Mouse (Mus musculus) liver, embryonic 16.5 days (tissue): ENCODE measurements around the gene Cab39. TPM values are rescaled to one million over a fixed set of nuclear protein-coding genes. Genes with fewer than 3 reads are reported as not detected.

Experiments
- ATAC-seq: fragments of 200-750 bp; cut with Nextera tagmentation; 2 replicates; pipeline ENCODE4 v1.8.0; 2017; ENCODE audit warnings: low read depth, mild to moderate bottlenecking, moderate number of reproducible peaks, moderate library complexity
- H3K27ac ChIP-seq: fragments of 300-500 bp; sonication (generic); 2 replicates; pipeline ENCODE4 v1.5.1; 2014; ENCODE audit warnings: mild to moderate bottlenecking, low read length
- H3K27me3 ChIP-seq: fragments of 300-500 bp; sonication (generic); 2 replicates; pipeline ENCODE4 v1.6.1; 2014; ENCODE audit warnings: low read depth, low read length, mixed read lengths; ENCODE audit not compliant: control insufficient read depth, insufficient read depth
- H3K36me3 ChIP-seq: fragments of 300-500 bp; sonication (generic); 2 replicates; pipeline ENCODE4 v1.6.1; 2014; ENCODE audit warnings: mild to moderate bottlenecking; ENCODE audit not compliant: control insufficient read depth, insufficient read depth
- H3K4me1 ChIP-seq: fragments of 300-500 bp; sonication (generic); 2 replicates; pipeline ENCODE4 v1.6.1; 2014; ENCODE audit warnings: low read depth, low read length, mixed read lengths; ENCODE audit not compliant: control insufficient read depth
- H3K4me2 ChIP-seq: fragments of 300-500 bp; sonication (generic); 2 replicates; pipeline ENCODE4 v1.6.1; 2014; ENCODE audit warnings: low read depth, low read length, mixed read lengths
- H3K4me3 ChIP-seq: fragments of 300-500 bp; sonication (generic); 2 replicates; pipeline ENCODE4 v1.5.1; 2014; ENCODE audit warnings: low read depth, mild to moderate bottlenecking, low read length
- H3K9ac ChIP-seq: fragments of 300-500 bp; sonication (generic); 2 replicates; pipeline ENCODE4 v1.6.1; 2014; ENCODE audit warnings: low read depth, low read length
- H3K9me3 ChIP-seq: fragments of 300-500 bp; sonication (generic); replicated peaks from 2 replicates; pipeline ENCODE4 v1.6.1; 2016; ENCODE audit warnings: low read length; ENCODE audit not compliant: control insufficient read depth
- WGBS: fragments of 180-500 bp; shearing (Covaris S2); extraction: QIAGEN DNeasy Blood & Tissue Kit; methylation state at CpG from one replicate; pipeline ENCODE4 v1.1.7; 2014; ENCODE audit not compliant: insufficient replicate concordance; 5-methylcytosine and 5-hydroxymethylcytosine counted together
- polyA plus RNA-seq: library from polyadenylated mRNA; unstranded; fragments of >200 nt; fragmentation: Nextera tagmentation; extraction: Ambion mirVana; gene quantifications from 2 replicates; pipeline ENCODE4 v1.2.1, GENCODE M21; 2015

Gene Cab39
- polyA plus RNA-seq = 10.1 and 11.2 TPM in 2 replicates

DNA sequence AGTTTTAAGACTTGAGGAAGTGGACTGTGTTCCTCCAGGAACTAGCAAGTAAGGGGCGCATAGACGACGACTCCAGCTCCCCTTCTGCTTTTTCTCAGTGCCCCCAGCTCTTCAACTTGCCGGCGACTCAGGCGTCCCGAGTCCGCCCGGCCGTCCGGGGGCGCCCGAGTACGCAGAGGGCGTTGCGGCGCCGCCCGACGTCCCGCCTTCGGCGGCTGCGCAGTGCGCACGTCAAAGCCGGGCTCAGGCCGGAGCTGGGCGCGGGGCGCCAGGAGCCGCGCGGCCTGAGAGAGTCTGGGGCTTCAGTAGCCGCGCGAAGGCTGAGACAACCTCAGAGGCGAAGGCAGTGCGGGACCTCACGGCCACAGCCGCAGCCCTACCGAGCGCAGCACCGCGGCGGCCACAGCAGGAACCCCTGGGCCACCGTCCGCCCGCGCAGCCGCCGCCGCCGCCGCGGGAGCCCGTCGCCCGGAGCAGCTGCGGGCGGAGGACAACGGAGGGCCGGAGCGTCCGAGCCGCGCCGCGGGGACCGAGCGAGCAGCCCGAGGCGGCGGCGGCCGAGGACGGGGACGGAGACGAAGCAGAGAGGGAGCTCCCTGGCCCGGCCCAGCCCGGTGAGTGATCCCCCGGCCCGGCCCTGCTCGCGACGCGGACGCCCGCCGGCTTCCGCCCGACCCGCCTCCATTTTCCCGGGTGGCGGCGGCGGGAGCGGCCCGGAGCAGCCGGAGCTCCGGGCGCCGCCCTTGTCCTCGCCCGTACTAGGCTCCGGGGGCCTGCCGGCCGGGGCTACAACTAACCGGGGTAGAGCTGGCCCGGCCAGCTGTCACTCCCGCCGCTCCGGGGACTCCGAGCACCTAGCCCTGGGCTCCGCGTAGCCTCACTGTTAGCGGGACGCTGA, at the start of gene Cab39:
Cab39 (plus strand) TSS at position 234 of the 898 bp plus-strand sequence.
- peak; percentile 87 for ATAC-seq

DNA sequence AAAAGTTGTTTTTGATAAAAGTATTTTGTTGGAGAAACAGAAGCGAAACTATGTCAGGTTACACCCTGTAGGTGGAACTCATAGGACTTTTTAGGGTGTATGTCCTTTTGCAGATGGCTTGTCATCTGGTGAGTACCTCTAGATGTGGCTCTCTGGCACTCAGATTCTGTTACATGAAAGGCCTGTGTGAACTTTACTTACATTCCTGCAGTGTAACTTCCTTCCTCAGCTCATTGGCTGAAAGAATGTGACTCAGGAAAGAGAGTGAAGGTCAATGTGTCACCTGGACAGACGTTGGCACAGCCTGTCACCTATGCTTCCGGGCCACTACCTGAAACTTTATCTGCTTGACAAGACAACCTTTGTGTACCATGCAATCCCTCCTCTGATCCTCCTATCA, 48.7 kb upstream of the Cab39 start:
- no peak overlapping the region for H3K27ac ChIP-seq
- ATAC-seq = no peak
- no peak overlapping the region for H3K4me2 ChIP-seq
- H3K4me3 ChIP-seq = no peak overlapping the region
- no peaks in the 10 kb centered on the region for H3K9me3 ChIP-seq
- H3K27me3 ChIP-seq = no peaks in the 10 kb centered on the region
- no peaks in the 10 kb centered on the region for H3K36me3 ChIP-seq
- no peak overlapping the region for H3K9ac ChIP-seq
- no peaks in the 10 kb centered on the region for H3K4me1 ChIP-seq
- WGBS = 62% methylated on average over 3 of the region's 3 CpGs

More for the DNA sequence above, at the start of gene Cab39:
- Histone ChIP-seq H3K9me3 (no peaks in the 10 kb centered on the region), H3K4me2 (peak within 1 kb of the TSS; percentile 78), H3K36me3 (no peaks in the 10 kb centered on the region), H3K27ac (peak within 1 kb of the TSS; percentile 88), H3K9ac (peak within 1 kb of the TSS; percentile 91), H3K27me3 (no peaks in the 10 kb centered on the region), H3K4me3 (peak within 1 kb of the TSS; percentile 94), H3K4me1 (peaks cover 10% of the 10 kb centered on the region)
- under 1% methylated on average over 112 of the region's 118 CpGs for WGBS

DNA sequence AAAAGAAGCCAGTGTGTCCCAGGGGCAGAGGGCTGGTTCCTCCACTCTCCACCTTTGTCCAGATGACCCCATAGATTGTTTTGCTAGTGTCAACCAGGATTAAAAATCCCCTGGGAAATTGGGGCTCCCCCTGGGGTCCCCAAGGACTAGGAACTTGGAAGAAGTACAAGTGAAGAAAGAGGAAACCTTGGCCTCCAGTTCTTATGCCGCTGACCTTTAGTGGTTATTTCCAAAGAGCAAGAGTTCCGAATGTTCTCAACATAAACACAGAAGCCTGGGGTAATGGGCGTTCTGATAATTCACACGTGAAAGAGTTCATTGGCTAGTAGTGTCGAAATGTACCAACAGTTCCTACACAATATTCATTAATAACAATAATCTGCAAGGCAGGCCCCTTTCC, 46.7 kb upstream of the Cab39 start:
- H3K27me3 ChIP-seq = no peaks in the 10 kb centered on the region
- no peak overlapping the region for H3K4me2 ChIP-seq
- ATAC-seq = no peak
- H3K9ac ChIP-seq = no peak overlapping the region
- no peaks in the 10 kb centered on the region for H3K4me1 ChIP-seq
- 56% methylated on average over 5 of the region's 5 CpGs for WGBS
- H3K36me3 ChIP-seq = no peaks in the 10 kb centered on the region
- H3K27ac ChIP-seq = no peak overlapping the region
- no peak overlapping the region for H3K4me3 ChIP-seq
- H3K9me3 ChIP-seq = no peaks in the 10 kb centered on the region

DNA sequence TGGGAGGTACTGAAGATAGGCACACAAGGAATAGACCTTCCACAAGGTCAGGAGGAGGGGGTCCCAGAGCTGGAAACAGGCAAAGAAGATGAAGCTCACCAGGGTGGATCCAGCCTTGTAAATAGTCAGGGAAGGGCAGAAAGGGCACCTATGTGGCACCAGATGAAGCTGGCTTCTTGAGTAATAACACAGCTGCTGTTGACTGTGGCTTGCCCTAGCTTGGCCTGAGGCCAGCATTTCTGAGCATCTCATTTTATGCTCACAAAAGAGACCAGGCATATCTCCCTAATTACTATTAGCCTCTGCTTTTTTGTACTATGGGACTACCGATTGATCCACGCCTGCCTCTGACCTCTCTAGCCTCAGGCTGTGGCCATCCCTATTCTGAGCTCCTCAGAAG, 43.4 kb upstream of the Cab39 start:
- Histone ChIP-seq H3K9me3 (no peaks in the 10 kb centered on the region), H3K4me1 (no peaks in the 10 kb centered on the region)
- 76% methylated on average over 2 of the region's 2 CpGs for WGBS

DNA sequence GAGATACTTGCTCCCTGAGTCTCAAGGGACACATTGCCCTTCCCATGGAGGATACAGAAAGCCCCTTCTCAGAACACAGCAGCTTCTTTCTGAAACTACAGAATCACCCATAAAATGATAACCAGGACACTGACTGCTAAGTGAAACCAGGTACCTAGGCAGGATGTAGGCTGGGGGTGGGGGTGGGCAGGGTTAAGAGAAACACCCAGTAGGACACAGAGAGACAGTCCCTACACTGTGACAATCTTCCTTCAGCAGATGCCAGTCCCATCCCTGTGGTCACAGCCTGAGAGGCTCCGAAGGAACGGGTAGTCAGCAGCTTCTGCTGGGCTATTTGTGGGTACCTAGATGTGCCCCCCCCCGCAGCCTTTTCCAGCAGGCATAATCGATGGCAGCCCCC, 42.6 kb upstream of the Cab39 start:
- no peaks in the 10 kb centered on the region for H3K27me3 ChIP-seq
- 45% methylated on average over 4 of the region's 4 CpGs for WGBS
- H3K36me3 ChIP-seq = no peaks in the 10 kb centered on the region
- H3K4me1 ChIP-seq = no peaks in the 10 kb centered on the region
- H3K4me3 ChIP-seq = no peak overlapping the region
- no peak overlapping the region for H3K27ac ChIP-seq
- H3K9me3 ChIP-seq = no peaks in the 10 kb centered on the region
- no peak for ATAC-seq
- no peak overlapping the region for H3K9ac ChIP-seq
- no peak overlapping the region for H3K4me2 ChIP-seq

More for the DNA sequence above, 43.4 kb upstream of the Cab39 start:
- ATAC-seq = no peak
- no peaks in the 10 kb centered on the region for H3K36me3 ChIP-seq
- H3K27me3 ChIP-seq = no peaks in the 10 kb centered on the region
- no peak overlapping the region for H3K9ac ChIP-seq
- no peak overlapping the region for H3K4me2 ChIP-seq
- H3K27ac ChIP-seq = no peak overlapping the region
- H3K4me3 ChIP-seq = no peak overlapping the region

DNA sequence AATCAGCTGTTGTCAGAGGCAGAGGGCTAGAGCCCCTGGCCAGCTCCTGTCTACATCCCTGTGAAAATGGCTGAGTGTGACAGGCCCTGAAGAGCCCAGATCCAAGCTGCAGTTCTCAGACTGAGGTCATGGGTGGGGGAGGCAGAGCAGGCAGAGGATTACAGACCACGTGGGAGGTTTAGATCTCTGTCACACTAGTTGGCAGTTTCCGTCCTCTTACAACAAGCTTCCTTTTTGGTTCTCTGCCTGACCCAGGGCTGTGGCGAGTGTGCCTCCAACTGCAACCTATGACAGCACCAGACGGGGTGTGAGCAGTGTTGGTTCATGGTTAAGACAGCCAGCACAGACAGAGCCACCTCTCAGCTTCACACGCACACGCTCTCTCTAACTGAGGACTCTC, 41.7 kb upstream of the Cab39 start:
- peak; percentile 58 for ATAC-seq
- Histone ChIP-seq H3K27ac (peak overlapping the region; percentile 37), H3K4me1 (no peaks in the 10 kb centered on the region), H3K9ac (no peak overlapping the region), H3K9me3 (no peaks in the 10 kb centered on the region), H3K27me3 (no peaks in the 10 kb centered on the region), H3K36me3 (no peaks in the 10 kb centered on the region), H3K4me3 (no peak overlapping the region), H3K4me2 (no peak overlapping the region)
- WGBS = 33% methylated on average over 6 of the region's 6 CpGs

DNA sequence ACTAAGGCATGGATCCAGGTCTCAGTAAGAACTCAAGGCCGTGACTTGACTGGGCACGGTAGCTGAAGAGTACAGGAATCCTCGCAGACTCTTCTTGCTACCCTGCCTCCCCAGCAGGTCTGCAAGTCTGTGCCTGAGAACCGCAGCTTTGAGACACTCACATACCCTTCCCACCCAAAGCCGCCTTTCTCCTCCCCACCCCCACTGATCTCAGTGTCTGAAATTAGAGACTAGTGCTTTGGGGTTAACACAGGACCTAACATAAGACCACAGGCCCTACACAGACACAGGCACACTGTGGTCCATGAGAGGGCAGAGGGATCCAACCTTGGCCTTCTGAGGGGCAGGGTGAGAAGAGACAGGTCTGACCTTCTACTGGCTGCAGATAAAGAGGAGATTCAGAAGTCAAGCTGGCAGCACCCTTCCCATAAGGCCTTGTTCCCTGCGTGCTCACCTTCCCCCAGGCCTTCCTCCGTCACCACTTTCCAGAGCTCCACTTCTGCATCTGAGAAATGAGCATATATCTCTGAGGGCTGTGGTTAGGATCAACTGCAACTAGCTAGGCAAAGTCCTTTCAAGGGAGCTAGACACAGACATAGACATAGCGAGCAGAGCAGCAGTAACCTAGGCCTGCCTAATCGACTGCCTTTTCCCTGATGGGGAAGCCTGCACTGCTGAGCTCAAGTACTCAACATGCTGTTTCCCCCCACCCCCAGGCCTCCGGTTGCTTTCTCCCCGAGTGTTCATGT, 41.1 kb upstream of the Cab39 start:
- H3K27me3 ChIP-seq = no peaks in the 10 kb centered on the region
- WGBS = 55% methylated on average over 11 of the region's 11 CpGs
- H3K36me3 ChIP-seq = no peaks in the 10 kb centered on the region
- no peaks in the 10 kb centered on the region for H3K9me3 ChIP-seq
- H3K4me1 ChIP-seq = no peaks in the 10 kb centered on the region
- no peak overlapping the region for H3K9ac ChIP-seq
- H3K4me3 ChIP-seq = no peak overlapping the region
- no peak overlapping the region for H3K4me2 ChIP-seq
- ATAC-seq = no peak
- H3K27ac ChIP-seq = peak overlapping the region; percentile 37

DNA sequence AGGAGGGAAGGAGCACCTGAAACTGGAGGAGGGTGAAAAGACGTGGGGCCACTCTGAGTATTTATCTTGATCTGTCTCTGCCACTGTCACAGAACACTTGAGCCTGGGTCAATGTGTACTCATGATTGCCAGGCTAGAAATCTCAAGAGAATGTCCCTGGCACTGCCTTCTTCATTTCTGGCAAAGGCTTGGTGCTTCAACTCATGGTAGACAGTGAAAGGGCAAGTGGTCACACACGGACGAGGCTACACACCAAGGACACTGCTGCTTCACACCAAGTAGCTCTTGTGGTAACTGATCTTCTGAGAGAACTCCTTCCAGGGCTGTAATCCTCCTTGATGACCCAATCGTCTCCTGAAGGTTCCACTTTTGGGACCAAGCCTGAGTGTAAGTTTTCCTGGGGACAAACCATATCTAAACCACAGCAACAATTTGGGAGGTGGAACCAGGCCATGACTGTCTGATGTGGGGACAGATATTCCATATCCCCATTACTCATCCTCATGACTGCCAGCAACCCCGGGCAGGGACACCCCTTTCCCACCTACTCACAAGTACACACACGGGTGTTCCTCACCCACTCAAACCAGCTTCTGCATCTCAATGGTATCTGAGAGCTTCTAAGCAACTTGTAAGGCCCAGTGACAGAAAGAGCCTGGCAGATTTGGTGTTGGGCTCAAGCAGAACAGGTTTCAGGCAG, 35.6 kb upstream of the Cab39 start:
- no peak overlapping the region for H3K9ac ChIP-seq
- no peak overlapping the region for H3K27ac ChIP-seq
- H3K4me2 ChIP-seq = no peak overlapping the region
- 48% methylated on average over 6 of the region's 6 CpGs for WGBS
- no peak for ATAC-seq
- no peaks in the 10 kb centered on the region for H3K36me3 ChIP-seq
- H3K27me3 ChIP-seq = no peaks in the 10 kb centered on the region
- no peaks in the 10 kb centered on the region for H3K4me1 ChIP-seq
- no peak overlapping the region for H3K4me3 ChIP-seq
- no peaks in the 10 kb centered on the region for H3K9me3 ChIP-seq
